Mouse (Mus musculus): ENCODE data around the gene Psmb3. TPM values are rescaled to one million over a fixed set of nuclear protein-coding genes. Genes with fewer than 3 reads are reported as not detected.

Gene Psmb3
- polyA plus RNA-seq, 1 experiment from 2014 or later = 246 TPM

DNA sequence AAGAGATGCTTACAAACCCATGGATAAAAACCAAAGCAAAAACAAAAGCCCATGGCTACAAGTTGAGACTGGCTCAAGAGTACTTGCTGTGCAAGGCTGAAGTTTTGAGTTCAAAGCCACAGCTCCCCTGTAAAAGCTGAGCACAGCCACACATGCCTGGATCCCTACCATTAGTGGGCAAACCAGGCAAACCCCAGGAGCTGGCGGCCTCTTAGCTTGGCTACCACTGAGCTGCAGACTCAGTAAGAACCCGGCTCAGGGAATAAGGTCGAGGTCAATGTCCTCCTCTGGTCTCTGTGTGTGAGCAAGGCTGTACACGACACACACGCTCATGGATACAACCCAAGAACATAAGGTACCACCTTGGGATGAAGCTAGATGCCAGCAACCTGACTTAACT, 45.3 kb downstream of the Psmb3 start:
- DNase-seq (ENCODE audit: low read depth, low spot score) = no peak
- CTCF ChIA-PET = interaction anchor here (0.7 to 1.1 kb wide), 2 partner anchors 16 to 17 kb away, joined by 3 to 4 read pairs; no protein-coding TSS in a partner anchor
- no peaks in the 10 kb centered on the region for H3K27me3 ChIP-seq
- POLR2A ChIA-PET = no interaction called here
- no peak for ATAC-seq
- no peak for TF ChIP-seq CTCF (IDR thresholded peaks at IDR 0.05)
- in situ Hi-C loops (cut with MboI; ENCODE audit: low pct_unique_long_range_greater_than_20kb) = no loop called here

DNA sequence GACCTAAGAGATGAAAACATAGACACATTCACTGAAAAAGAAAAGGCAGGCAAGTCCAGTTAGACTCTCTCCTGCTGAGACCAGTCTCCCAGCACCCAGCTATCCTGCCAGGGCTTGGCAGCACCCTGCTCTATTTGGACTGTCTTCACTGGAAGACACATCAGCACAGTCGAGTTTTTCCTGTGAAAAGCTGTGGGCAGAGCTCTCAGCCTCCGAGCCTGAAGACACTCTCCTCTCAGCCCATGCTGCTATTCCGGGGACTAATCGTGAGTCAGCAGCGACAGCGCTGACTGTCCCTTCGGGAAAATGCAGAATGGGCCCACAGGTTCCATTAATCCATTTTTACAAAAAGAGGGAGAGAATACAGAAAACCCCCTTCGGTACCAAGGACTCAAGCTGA, 50.1 kb downstream of the Psmb3 start:
- ATAC-seq (no peak), DNase-seq (ENCODE audit: low read depth, low spot score) (no peak)
- TF ChIP-seq CTCF (IDR thresholded peaks at IDR 0.05) = no peak
- no peaks in the 10 kb centered on the region for H3K27me3 ChIP-seq
- ChIA-PET POLR2A (no interaction called here), CTCF (no interaction called here)
- in situ Hi-C loops (cut with MboI; ENCODE audit: low pct_unique_long_range_greater_than_20kb) = no loop called here

DNA sequence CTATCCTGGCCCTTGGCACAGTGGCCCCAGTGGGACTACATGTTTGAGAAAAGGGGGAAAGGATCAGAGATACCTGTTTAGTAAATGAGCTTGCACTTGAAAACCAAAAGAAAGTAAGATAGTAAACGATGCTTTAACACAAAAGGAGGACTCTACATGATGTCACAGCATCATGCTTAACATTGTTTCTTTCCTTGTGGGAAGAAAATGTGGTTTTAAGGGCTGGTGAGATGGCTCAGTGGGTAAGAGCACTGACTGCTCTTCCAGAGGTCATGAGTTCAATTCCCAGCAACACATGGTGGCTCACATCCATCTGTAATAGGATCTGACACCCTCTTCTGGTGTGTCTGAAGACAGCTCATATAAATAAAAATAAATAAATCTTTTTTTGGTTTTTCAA, 54.9 kb downstream of the Psmb3 start:
- no peaks in the 10 kb centered on the region for H3K27me3 ChIP-seq
- DNase-seq (ENCODE audit: low read depth, low spot score) = no peak
- no peak for ATAC-seq
- in situ Hi-C loops (cut with MboI; ENCODE audit: low pct_unique_long_range_greater_than_20kb) = no loop called here
- no peak for TF ChIP-seq CTCF (IDR thresholded peaks at IDR 0.05)
- ChIA-PET POLR2A (interaction anchor here (0.6 kb wide), 1 partner anchor 456 kb away, joined by 3 read pairs; no protein-coding TSS in a partner anchor), CTCF (no interaction called here)

DNA sequence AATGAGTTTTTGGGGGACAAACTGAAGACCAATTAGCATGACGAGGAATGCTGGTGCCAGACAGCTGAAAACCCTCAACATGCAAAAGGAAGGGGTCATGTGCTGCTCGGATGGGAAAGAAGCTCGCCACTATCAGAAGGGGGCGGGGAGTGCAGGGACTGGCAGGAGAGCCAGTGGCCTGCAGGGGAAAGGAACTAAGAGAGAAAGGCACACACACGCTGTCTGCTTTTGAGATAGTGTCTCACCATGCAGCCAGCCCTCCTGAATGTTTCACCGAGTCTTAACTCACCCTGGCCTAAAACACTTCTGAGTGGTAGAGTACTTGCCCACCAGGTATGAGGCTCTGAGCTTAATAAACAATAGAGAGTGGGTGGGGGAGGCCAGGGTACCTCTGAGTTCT, 55.7 kb downstream of the Psmb3 start:
- POLR2A ChIA-PET = no interaction called here
- no peaks in the 10 kb centered on the region for H3K27me3 ChIP-seq
- CTCF ChIA-PET = interaction anchor here (0.9 kb wide), 1 partner anchor 8 kb away, joined by 3 read pairs; no protein-coding TSS in a partner anchor
- ATAC-seq (no peak), DNase-seq (ENCODE audit: low read depth, low spot score) (no peak)
- TF ChIP-seq CTCF (IDR thresholded peaks at IDR 0.05) = no peak
- in situ Hi-C loops (cut with MboI; ENCODE audit: low pct_unique_long_range_greater_than_20kb) = no loop called here

DNA sequence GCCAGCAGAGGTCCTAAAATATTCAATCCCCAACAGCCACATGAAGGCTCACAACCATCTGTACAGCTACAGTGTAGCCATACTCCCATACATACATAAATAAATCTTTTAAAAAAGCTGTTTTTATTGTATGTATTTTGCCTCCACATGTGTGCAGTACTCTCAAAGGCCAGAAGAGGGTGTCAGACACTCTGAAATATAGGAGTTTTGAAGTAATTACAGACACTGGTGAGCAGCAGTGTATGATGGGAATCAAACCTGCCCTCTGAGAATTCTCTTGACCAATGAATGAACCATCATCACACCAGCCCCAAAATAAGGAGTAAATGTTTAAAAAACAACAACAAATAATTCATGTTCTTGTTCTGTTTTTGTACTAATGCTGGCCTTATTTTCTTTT, 58.4 kb downstream of the Psmb3 start:
- ChIA-PET CTCF (no interaction called here), POLR2A (no interaction called here)
- DNase-seq (ENCODE audit: low read depth, low spot score) (no peak), ATAC-seq (no peak)
- no peaks in the 10 kb centered on the region for H3K27me3 ChIP-seq
- in situ Hi-C loops (cut with MboI; ENCODE audit: low pct_unique_long_range_greater_than_20kb) = no loop called here
- TF ChIP-seq CTCF (IDR thresholded peaks at IDR 0.05) = no peak

Other genes starting within 250 kb of the Psmb3 start
- 0.17 TPM for gene 4933428G20Rik, start 203.1 kb upstream of the Psmb3 start, polyA plus RNA-seq (2021)
- 1.8 TPM for gene Srcin1, start 127.2 kb upstream of the Psmb3 start, polyA plus RNA-seq (2021)
- 5.3 TPM for gene Epop, start 73.7 kb upstream of the Psmb3 start, polyA plus RNA-seq (2021)
- 28.1 TPM for gene Mllt6, start 40.0 kb upstream of the Psmb3 start, polyA plus RNA-seq (2021)
- gene Cisd3, start 17.6 kb upstream of the Psmb3 start, polyA plus RNA-seq (2021) = 60.3 TPM
- gene Pcgf2, start 2.9 kb upstream of the Psmb3 start, polyA plus RNA-seq (2021) = 47.3 TPM
- 30.9 TPM for gene Pip4k2b, start 41.3 kb downstream of the Psmb3 start, polyA plus RNA-seq (2021)
- 20.1 TPM for gene Cwc25, start 63.2 kb downstream of the Psmb3 start, polyA plus RNA-seq (2021)
- gene 1700001P01Rik, start 72.5 kb downstream of the Psmb3 start, polyA plus RNA-seq (2021) = 0.10 TPM
- 568 TPM for gene Rpl23, start 79.0 kb downstream of the Psmb3 start, polyA plus RNA-seq (2021)
- gene Lasp1, start 95.6 kb downstream of the Psmb3 start, polyA plus RNA-seq (2021) = 246 TPM
- 1.5 TPM for gene B230217C12Rik, start 137.4 kb downstream of the Psmb3 start, polyA plus RNA-seq (2021)
- gene Fbxo47, start 180.8 kb downstream of the Psmb3 start, polyA plus RNA-seq (2021) = 1.5 TPM

All from Patski (cell line).